Mouse (Mus musculus) lung, postnatal 0 days (tissue): ENCODE data around the gene Bcor. TPM values are rescaled to one million over a fixed set of nuclear protein-coding genes. Genes with fewer than 3 reads are reported as not detected.
A peak's percentile ranks its signal among the peaks of the same experiment; 100 is the strongest.

Experiments used
- ATAC-seq: fragments of 200-750 bp; cut with Nextera tagmentation; 2 replicates; pipeline ENCODE4 v1.8.0; 2017; ENCODE audit warnings: moderate library complexity
- DNase-seq: peaks from one replicate; pipeline ENCODE4 v3.0.0-alpha.2; 2016; ENCODE audit warnings: low spot score
- H3K27ac ChIP-seq: fragments of 300-500 bp; sonication (generic); 2 replicates; pipeline ENCODE4 v1.5.1; 2014; ENCODE audit warnings: antibody characterized with exemption, mild to moderate bottlenecking, low read length, mixed read lengths
- H3K27me3 ChIP-seq: fragments of 300-500 bp; sonication (generic); replicated peaks from 2 replicates; pipeline ENCODE4 v1.6.1; 2014; ENCODE audit warnings: low read length, mixed read lengths; ENCODE audit not compliant: insufficient read depth
- H3K36me3 ChIP-seq: fragments of 300-500 bp; sonication (generic); 2 replicates; pipeline ENCODE4 v1.6.1; 2014; ENCODE audit warnings: low read length, mixed read lengths; ENCODE audit not compliant: insufficient read depth
- H3K4me1 ChIP-seq: fragments of 300-500 bp; sonication (generic); 2 replicates; pipeline ENCODE4 v1.6.1; 2014; ENCODE audit warnings: antibody characterized with exemption, low read depth, low read length, mixed read lengths; ENCODE audit not compliant: insufficient read depth
- H3K4me2 ChIP-seq: fragments of 300-500 bp; sonication (generic); replicated peaks from 2 replicates; pipeline ENCODE4 v1.6.1; 2014; ENCODE audit warnings: low read depth, mild to moderate bottlenecking, low read length, moderate library complexity, mixed read lengths
- H3K4me3 ChIP-seq: fragments of 300-500 bp; sonication (generic); 2 replicates; pipeline ENCODE4 v1.5.1; 2014; ENCODE audit warnings: low read depth, low read length
- H3K9ac ChIP-seq: fragments of 300-500 bp; sonication (generic); replicated peaks from 2 replicates; pipeline ENCODE4 v1.6.1; 2014; ENCODE audit warnings: low read depth, mild to moderate bottlenecking
- H3K9me3 ChIP-seq: fragments of 300-500 bp; sonication (generic); 2 replicates; pipeline ENCODE4 v1.6.1; 2016; ENCODE audit warnings: low read length, mixed read lengths
- CTCF ChIP-seq: IDR thresholded peaks from 2 replicates; pipeline ENCODE4 v1.5.1; 2016; ENCODE audit warnings: antibody characterized with exemption, mild to moderate bottlenecking
- EP300 ChIP-seq: IDR thresholded peaks from 2 replicates; pipeline ENCODE4 v1.6.1; 2016; ENCODE audit warnings: antibody characterized with exemption, mild to moderate bottlenecking, control low read depth
- whole genome bisulfite sequencing: fragments of 180-500 bp; shearing (Covaris S2); extraction: QIAGEN DNeasy Blood & Tissue Kit; methylation state at CpG from one replicate; pipeline ENCODE4 v1.1.7; 2014; 5-methylcytosine and 5-hydroxymethylcytosine counted together
- polyA plus RNA-seq: library from polyadenylated mRNA; unstranded; fragments of >200 nt; fragmentation: Nextera tagmentation; extraction: Ambion mirVana; gene quantifications from 2 replicates; pipeline ENCODE4 v1.2.1, GENCODE M21; 2015

Bcor gene
- polyA plus RNA-seq, 1 experiment from 2014 or later = 8.2 TPM

GRCm38 (mm10) chrX:12151996-12152904 is 7.9 kb downstream of the Bcor start:
- Histone ChIP-seq H3K4me1 (no peaks in the 10 kb centered on the region), H3K27me3 (no peaks in the 10 kb centered on the region), H3K27ac (no peak overlapping the region), H3K9ac (no peak overlapping the region), H3K36me3 (no peaks in the 10 kb centered on the region), H3K4me2 (peak overlapping the region; percentile 53), H3K4me3 (peak overlapping the region; percentile 17; the same call in 1 of the 2 replicates), H3K9me3 (no peaks in the 10 kb centered on the region)
- DNase-seq (no peak), ATAC-seq (no peak)
- WGBS = 38% methylated on average over 36 of the region's 42 CpGs
- no peak for TF ChIP-seq CTCF
- TF ChIP-seq EP300 = no peak

- Histone ChIP-seq H3K4me1 (no peaks in the 10 kb centered on the region), H3K4me3 (peak overlapping the region; percentile 17; the same call in 1 of the 2 replicates), H3K27me3 (no peaks in the 10 kb centered on the region), H3K9me3 (no peaks in the 10 kb centered on the region), H3K4me2 (peak overlapping the region; percentile 53), H3K27ac (no peak overlapping the region), H3K9ac (no peak overlapping the region), H3K36me3 (no peaks in the 10 kb centered on the region)
- ATAC-seq (peak; percentile 20; the same call in 1 of the 2 replicates), DNase-seq (no peak)
- WGBS = 14% methylated on average over 43 of the region's 43 CpGs
- no peak for TF ChIP-seq CTCF
These were observed 8.7 kb downstream of the Bcor start for GRCm38 (mm10) chrX:12151269-12151995.

GRCm38 (mm10) chrX:12150425-12150824 is 9.7 kb downstream of the Bcor start:
- Histone ChIP-seq H3K27ac (no peak overlapping the region), H3K9ac (no peak overlapping the region), H3K36me3 (no peaks in the 10 kb centered on the region), H3K4me1 (no peaks in the 10 kb centered on the region), H3K4me2 (no peak overlapping the region), H3K27me3 (no peaks in the 10 kb centered on the region), H3K4me3 (no peak overlapping the region), H3K9me3 (no peaks in the 10 kb centered on the region)
- TF ChIP-seq CTCF (no peak), EP300 (no peak)
- no peak for DNase-seq
- WGBS = 40% methylated on average over 7 of the region's 7 CpGs
- ATAC-seq = no peak

GRCm38 (mm10) chrX:12146263-12146662 is 13.9 kb downstream of the Bcor start:
- Histone ChIP-seq H3K9ac (no peak overlapping the region), H3K4me3 (no peak overlapping the region), H3K36me3 (no peaks in the 10 kb centered on the region), H3K9me3 (no peaks in the 10 kb centered on the region), H3K4me2 (no peak overlapping the region), H3K4me1 (no peaks in the 10 kb centered on the region), H3K27me3 (no peaks in the 10 kb centered on the region), H3K27ac (no peak overlapping the region)
- 58% methylated on average over 2 of the region's 2 CpGs for WGBS
- peak; percentile 57 for ATAC-seq
- peak; percentile 42 for DNase-seq
- TF ChIP-seq CTCF (no peak), EP300 (no peak)

GRCm38 (mm10) chrX:12142832-12143231 is 17.3 kb downstream of the Bcor start:
- TF ChIP-seq CTCF = no peak
- TF ChIP-seq EP300 = no peak
- no peak for DNase-seq
- Histone ChIP-seq H3K27ac (no peak overlapping the region), H3K9ac (no peak overlapping the region), H3K36me3 (no peaks in the 10 kb centered on the region), H3K9me3 (no peaks in the 10 kb centered on the region), H3K4me3 (no peak overlapping the region), H3K4me2 (no peak overlapping the region), H3K27me3 (no peaks in the 10 kb centered on the region), H3K4me1 (no peaks in the 10 kb centered on the region)
- 61% methylated on average over 5 of the region's 5 CpGs for WGBS
- no peak for ATAC-seq

GRCm38 (mm10) chrX:12140086-12140740 is 19.9 kb downstream of the Bcor start:
- peak overlapping the region; percentile 52 for H3K4me2 ChIP-seq
- ATAC-seq = peak; percentile 6; the same call in 1 of the 2 replicates
- TF ChIP-seq CTCF (peak; percentile 39), EP300 (no peak)
- H3K27me3 ChIP-seq = no peaks in the 10 kb centered on the region; the same call in 1 of the 2 replicates
- H3K36me3 ChIP-seq = no peaks in the 10 kb centered on the region
- no peaks in the 10 kb centered on the region for H3K9me3 ChIP-seq
- DNase-seq = no peak
- H3K4me3 ChIP-seq = no peak overlapping the region
- H3K4me1 ChIP-seq = no peaks in the 10 kb centered on the region
- WGBS = 4% methylated on average over 36 of the region's 51 CpGs
- peak overlapping the region; percentile 36; the same call in 1 of the 2 replicates for H3K9ac ChIP-seq
- 0 out of 2 replicates have a peak overlapping the region, but pooled peaks have one; percentile 32 for H3K27ac ChIP-seq
